Mouse (Mus musculus) heart, adult 8-10 months (tissue): Measurements from ENCODE around the gene Gcnt3. TPM values are rescaled to one million over a fixed set of nuclear protein-coding genes. Genes with fewer than 3 reads are reported as not detected.

Source experiments
- DNase-seq: peaks from one replicate; pipeline ENCODE4 v3.0.0; 2022; ENCODE audit warnings: low spot score
- total RNA-seq, 4 experiments: library from RNA; stranded (reverse); gene quantifications; 2 replicates each; pipeline ENCODE4 v1.2.4; 2022

Gcnt3 gene
- total RNA-seq, 4 experiments from 2014 or later: 0.09 to 0.14 TPM; not detected in 2

DNA sequence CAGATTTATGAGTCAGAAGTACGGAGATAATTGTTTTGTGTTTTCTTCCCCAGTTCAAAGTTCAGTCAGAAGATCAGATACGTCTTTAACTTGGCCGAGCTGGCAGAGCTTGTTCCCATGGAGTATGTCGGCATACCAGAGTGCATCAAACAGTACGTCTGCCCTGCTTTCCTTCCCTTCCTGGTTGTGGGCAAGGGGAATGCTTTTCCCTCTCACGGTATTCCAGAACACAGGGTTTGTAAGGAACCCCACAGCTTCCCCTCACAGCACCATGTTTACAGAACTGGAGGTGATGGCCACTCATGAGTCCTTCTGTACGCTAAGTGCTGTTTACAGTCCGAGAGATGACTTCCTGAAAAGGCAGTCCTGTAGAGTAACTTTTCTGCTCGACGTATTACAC, 34.4 kb downstream of the Gcnt3 start:
- DNase-seq: no peak

DNA sequence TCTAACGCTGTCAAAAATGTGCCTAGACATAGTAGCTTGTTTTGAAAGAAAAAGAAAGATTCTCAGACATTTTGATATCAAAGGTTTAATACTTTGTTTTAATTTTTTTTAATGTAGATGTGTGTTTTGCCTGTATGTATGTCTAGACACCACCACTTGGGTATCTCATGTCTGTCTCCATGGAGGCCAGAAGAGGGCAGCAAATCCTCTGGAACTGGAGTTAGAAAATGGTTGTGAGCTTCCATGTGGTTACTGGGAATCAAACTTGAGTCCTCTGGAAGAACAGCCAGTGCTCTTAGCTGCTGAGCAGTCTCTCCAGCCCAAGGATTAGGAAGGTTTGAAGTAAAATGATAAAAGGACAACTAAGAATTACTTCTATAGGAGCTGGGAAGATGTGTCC, 38.6 kb downstream of the Gcnt3 start:
- no peak for DNase-seq

DNA sequence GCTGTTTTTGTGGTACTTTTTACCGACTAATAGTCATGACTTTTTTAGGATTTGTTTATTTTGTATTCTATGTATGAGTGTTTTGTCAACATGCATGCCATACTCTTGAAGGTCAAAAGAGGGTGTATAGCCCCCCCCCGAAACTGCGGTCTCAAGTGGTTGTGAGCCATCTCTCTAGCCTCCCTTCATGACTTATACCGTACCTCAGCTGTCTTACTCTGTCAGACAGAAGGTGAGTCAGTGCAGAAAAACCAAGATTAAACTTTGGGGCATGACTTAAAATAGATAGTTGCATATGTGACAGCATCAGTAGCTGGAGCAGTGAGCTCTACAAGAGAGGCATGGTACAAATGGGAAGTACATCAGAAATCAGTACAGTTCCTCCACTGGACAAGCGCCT, 43.3 kb downstream of the Gcnt3 start:
- no peak for DNase-seq

DNA sequence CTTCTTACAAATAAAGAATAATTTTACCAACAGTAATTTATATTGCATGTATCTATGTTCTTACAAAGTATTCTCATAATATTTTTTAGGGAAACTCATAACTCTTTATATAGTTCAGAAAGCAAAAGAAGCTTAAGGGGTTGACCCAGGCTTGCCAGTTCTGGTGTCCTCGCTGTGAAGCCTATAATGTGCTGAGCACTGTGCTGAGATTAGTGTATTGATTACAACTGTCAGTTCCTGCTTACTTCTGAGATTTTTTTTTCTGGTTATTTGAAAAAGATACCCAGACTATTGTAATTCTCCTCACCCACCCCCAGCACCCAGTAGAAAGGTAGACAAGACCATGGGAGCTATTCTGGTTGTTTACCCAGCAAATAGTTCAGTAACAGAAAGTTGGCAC, 44.4 kb downstream of the Gcnt3 start:
- DNase-seq: no peak

DNA sequence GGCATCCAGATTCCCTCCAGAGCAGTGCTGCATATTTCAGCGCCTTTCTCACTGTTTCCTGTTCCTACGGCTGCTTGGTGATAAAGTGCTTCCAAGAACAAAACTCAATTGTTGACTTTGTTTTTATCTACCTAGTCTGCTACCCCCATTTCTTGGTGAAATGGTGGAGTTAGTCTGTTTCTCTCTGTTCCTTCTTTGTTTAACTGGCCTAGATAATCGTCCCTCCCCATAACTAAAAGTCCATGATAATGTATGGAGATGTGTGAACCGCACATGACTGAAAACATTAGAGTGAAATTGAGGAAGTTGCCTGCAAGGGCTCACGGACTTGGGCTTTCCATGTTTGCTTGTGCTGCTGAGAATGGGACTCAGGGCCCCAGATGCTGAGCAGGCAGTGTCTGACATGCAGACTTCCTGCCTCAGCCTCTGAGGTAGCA, 45.0 kb downstream of the Gcnt3 start:
- DNase-seq: peak; percentile 14

DNA sequence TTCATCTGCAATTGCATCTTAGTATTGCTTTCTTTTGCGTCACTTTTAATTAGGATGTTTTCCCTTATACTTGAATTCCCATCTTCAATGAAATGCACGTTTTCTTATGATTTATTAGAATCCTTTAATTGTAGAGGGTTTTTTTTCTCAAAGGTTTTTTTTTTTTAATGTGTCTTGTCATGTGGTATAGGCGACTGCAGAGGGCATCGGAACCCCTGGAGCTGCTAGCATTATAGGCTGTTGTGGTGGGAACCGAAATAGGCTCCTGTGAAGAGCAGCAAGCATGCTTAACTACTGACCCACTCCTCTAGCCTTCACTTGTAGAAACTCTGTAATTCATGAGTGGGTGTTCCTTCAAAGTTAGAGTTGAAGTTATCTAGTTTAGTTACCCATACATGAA, 47.5 kb downstream of the Gcnt3 start:
- no peak for DNase-seq

DNA sequence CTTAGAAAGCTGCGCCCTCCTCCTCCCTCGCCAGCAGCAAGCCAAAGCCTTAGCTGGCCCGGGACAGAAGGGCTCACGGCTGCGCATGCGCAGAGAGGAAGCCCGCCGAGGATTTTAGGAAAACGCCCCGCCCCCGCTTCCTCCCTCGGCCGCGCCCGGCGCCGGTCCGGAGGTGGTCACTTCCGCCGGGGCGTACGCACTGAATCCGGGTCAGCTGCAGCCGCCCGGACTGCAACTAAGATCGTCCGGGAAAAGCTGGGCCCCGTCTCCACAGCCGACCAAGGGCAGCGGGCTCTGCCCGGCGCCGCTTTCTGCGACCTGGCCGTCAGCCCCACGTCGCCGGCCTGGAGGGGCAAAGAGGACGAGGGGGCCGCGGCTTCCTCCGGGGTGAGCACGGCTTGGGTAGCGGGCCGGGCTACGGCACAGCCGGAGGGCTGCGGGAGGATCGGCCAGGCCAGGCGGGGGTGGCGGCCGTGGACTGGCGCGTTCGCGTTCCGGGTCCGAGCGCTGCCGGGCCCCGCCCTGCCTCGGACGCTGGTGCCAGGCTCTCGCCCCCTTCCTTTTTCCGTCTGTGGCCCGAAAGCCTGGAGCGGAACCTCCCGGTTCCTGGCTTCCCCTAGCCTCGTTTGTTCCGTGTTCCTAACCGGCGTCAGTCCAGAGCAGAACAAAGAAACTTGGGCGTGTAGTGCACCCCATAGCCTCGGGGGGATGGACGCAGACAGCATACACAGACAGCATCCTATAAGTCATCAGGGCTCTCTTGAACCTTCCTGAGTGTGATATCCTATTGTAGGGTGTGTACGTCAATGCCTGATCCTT, 48.4 kb downstream of the Gcnt3 start, which contains the start of gene Bnip2:
Gene Bnip2, plus strand, starts transcription at position 164 of the 819 bp plus-strand sequence.
- peak; percentile 96 for DNase-seq

DNA sequence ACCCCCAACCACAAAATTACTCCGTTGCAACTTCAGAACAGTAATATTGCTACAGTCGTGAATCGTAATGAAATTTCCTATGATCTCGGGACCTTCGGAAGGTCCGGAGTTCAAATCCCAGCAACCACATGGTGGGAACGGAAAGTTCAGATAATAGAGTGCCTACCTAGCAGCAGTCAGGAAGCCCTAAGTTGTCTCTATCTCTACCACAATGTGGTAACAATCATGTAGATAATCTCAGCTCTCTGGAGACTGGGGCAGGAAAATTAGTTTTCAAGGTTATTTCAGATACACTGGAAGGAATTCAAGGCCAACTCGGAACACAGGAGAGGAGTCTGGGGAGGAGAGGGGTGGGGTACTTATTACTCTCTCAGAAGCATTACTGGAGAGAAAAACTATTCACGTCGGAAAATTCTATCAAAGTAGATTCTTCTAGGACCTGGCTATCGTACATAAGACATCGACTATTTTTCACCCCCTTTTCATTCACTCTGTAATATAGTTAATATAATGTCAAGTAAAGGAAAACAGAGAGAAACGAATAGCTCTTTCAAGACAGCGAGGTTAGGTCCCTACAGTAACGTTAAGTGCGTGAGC, 49.1 kb downstream of the Gcnt3 start:
- no peak for DNase-seq

DNA sequence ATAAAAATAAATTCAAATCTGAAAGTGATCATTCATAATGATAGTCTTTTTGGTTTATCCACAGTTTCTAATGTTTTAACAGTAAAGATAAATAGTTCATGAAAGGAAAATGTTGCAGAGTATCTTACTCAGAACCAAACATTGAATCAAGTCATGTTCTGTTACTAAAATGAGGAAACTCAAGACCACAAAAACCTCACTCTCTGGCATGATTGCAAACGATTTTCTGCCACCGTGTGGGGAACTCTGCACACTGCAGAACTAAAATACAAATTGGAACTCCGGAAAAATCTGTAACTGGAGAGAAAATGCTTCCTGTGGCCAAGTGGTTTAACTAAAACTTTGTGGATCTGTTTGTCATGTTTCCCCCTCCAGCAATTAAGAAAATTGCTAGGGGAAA, 50.3 kb downstream of the Gcnt3 start:
- DNase-seq: peak; percentile 75

DNA sequence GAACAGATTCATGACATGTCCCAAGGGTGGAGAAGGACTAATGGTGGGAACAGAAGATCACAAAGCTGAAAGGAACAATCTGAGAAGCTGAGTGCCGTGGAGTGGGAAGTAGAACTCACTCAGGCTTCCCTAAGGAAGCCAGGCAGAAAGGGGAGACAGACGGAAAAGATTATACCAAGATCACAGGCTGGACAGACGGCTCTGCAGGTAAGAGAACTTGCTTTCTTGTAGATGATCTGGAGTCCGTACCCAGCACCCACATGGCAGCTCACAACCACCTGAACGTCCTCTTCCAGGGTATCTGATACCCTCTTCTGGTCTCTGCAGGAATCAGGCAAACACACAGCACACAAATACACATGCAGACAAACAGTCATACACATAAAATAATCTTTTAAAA, 51.3 kb downstream of the Gcnt3 start:
- DNase-seq: no peak

DNA sequence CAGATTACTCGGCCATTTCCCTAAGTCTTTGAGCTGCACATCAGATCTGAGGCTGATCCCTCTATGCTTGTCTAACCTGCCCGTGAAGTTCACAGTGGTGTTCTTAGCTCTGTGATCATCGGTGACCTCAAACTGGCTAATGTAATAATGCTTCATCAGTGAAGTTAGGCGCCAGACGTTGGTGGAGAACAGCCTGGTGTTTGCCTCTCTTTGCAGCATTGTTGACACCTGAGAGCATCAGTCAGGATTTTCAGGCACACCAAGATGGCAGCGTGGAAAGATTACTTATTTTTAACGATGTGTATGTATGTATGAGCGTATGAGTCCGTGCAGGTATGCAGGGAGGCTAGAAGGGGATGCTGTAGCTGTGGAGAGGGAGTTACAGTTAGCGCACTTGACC, 51.8 kb downstream of the Gcnt3 start:
- DNase-seq: no peak

DNA sequence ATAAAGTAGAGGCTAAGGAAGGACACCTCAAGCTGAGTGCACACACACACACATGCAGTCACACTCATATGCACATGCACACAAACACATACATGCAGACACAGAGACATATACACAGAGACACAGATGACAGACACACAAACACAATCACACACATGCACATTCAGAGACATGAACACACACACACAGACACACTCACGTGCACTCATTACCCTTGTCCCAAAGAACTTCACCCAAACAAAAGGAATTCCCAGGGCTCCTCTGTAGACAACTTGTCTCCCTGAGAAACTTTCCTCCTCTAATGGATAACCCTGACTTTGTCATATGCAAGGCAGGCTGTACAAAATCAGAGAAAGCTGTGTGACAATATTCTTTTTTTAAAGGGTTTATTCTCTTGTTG, 52.4 kb downstream of the Gcnt3 start:
- DNase-seq: no peak

Other genes starting within 250 kb of the Gcnt3 start
- 100 to 1,000 TPM in 2 of 4 experiments, 10 to 100 TPM in 2; 89.6 to 104 (median 99.6) TPM for gene Bnip2, start 48.6 kb downstream of the Gcnt3 start, total RNA-seq
- 10 to 100 TPM; 50.6 to 58.9 (median 53.5) TPM for gene Gtf2a2, start 25.5 kb downstream of the Gcnt3 start, total RNA-seq
- 10 to 100 TPM; 34.2 to 49.1 (median 41.7) TPM for gene Fam81a, start 104.5 kb upstream of the Gcnt3 start, total RNA-seq
- 10 to 100 TPM in 2 of 4 experiments, 1 to 10 TPM in 2; 8.0 to 10.3 (median 9.1) TPM for gene Myo1e, start 169.3 kb upstream of the Gcnt3 start, total RNA-seq